Mouse (Mus musculus) WW6 (cell line): Measurements from ENCODE around the gene Gm11037.

Experiments used
- DNase-seq: peaks from one replicate; pipeline ENCODE4 v3.0.0-alpha.2; 2013; ENCODE audit warnings: low read depth, low spot score

Gm11037 gene

DNA sequence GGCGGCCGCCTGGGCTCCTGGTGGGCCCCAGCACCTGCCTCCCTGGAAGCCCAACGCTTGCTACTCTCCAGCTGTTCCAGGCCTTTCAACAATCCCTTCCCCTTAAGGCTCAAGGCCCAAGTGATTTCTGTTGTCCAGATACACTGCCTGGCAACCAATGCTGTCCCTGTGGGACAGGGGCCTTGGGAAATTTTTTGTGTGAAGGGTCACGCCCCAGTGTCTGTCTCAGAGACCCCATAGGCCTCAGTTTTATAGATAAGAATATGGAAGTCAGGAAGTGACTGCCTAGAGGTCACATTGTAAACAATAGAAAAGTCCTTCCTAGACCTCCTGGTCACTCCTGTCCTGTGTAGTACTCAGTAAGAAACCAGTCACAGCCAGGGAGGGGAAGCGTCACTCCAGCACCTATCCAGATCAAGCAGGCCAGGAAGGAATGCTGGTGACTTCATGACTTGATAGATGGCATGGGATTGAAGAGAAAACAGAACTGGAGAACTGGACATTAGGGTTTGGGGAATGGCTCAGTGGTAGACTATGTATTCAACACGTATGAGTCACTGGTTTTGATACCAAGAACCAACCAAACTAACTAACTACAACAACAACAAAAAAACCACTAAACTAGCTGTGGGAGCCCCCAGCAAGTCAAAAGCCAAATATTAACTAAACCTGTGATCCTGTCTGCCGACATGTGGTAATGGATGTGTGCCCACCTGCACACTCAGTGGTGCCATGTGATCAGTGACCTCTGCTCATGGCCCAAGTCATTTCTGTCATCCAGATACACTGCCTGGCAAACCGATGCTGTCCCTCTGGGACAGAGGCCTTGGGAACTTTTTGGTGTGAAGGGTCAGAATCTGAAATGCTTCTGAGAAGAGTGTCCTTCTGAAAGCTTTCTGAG, 15.3 kb downstream of the Gm11037 start:
- no peak for DNase-seq

DNA sequence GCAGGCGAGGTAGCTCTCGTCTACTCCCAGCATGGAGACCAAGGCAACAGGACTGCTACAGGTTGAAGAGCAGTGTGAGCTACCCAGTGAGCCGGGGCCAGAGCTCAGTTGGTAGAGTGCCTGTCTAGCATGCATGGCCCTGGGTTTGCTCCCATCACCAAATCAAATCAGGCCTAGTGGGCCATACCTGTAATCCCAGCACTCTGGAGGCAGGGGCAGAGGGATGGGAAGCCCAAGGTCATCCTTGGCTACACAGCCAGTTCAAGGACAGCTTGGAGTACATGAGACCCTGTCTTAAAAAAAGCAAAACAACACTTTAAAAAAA, 15.9 kb downstream of the Gm11037 start:
- DNase-seq = no peak

DNA sequence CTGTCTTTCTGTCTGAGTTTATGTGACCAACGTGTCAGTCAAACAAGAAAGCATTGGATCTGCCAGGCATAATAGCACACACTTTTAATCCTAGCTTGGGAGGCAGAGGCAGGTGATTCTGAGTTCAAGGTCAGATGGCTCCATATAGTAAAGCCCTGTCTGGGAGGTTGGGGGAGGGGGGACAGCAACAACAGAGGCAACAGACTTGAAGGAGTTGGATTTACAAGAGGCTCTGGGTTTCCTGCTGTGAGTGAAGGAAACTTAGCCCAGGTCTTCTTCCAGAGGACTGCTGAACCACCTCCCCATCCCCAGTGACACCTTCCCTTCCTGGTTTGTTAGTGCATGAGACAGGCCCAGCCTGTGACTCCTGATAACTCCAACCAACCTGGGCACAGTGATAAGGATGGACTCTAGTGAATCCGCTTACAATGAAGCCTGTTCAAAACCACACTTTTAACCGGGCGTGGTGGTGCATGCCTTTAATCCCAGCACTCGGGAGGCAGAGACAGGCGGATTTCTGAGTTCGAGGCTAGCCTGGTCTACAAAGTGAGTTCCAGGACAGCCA, 19.0 kb downstream of the Gm11037 start:
- DNase-seq = no peak

DNA sequence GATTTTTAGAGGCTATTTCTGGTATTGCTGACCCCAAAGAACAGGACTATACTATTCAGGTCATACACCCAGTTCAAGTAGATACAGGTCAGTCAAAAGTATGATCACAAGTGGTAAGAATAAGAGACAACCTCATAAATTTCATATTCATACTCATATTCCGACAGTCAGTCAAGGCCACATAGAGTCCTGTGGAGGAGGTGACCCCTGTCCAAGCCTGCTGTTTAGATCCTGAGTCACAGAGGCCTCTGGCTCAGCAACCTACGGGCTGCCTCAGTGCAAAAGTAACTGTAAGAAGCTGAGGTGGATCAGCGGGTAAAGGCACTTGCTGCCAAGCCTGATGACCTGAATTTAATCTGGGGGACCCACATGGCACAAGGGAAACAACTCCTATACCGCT, 20.7 kb downstream of the Gm11037 start:
- DNase-seq = no peak

DNA sequence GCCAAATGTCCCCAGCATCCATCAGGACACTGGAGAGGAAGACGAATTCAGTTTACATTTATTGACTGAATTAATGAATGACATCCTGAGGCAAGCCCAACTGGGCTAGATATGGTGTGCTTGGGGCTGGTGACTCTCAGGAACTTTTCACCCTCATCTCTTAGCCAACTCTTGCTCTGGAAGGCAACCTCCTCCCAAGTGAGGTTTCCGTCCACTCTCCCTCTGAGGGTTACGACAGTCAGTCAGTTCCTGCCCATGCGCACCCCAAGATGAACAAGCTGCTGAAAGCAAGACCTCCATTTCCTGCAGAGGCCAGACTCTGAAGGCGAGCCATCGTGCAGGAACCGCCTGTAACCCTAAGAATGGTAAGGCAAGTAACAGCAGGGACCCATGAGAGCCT, 23.7 kb downstream of the Gm11037 start:
- no peak for DNase-seq

DNA sequence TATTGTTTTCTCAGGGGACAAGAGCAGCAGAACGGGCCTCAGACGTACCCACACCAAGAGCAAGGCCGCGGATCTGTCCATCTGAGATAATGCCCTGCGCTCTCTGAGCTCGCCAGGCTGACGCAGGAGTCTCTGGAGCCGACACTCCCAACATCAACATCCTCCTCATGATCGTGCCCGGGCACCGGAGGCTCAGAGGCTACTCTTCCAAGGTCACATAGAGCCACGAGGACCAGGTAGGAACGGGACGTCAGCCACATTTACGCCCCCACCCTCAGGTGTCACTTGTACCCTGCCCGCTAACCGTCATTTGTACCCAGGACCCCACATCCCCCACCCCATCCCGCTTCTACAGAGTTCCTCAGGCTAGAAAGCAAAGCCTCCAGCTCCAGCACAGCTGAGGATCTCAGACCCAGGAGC, 26.2 kb downstream of the Gm11037 start:
- DNase-seq = no peak

DNA sequence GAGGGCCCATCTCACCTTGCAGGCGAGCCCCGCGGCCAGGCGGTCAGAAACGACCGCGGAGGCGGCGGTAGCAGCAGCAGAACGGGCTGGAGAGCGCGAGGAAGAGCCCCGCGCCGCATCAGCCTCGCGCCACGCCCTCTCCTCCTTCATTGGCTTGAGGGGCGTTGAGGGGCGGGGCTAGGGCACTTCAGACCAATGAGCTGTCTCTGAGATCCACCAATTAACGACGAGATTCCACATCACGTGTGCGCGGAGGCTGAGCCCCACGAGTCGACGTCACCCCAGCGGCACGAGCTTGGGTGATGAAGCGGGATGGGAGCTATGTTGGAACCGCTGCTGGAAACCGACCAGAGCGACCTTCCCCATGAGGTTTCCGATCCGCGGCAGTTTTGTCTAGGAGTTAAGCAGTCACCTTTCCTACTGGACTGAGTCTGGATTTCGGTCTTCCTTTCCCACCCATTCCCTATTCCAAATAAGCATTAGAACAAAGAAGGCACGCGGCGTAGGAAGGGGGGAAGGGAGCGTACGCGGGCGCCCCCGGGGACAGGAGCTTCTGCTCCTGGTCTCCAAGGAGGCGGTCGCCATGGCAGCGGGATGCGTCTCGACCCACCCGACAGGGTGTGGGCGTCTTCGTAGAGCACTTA, 26.8 kb downstream of the Gm11037 start, which contains the start of gene 1700037H04Rik:
TSS of gene 1700037H04Rik (minus strand) at position 144 of the 644 bp plus-strand sequence.
- peak; percentile 97 for DNase-seq

DNA sequence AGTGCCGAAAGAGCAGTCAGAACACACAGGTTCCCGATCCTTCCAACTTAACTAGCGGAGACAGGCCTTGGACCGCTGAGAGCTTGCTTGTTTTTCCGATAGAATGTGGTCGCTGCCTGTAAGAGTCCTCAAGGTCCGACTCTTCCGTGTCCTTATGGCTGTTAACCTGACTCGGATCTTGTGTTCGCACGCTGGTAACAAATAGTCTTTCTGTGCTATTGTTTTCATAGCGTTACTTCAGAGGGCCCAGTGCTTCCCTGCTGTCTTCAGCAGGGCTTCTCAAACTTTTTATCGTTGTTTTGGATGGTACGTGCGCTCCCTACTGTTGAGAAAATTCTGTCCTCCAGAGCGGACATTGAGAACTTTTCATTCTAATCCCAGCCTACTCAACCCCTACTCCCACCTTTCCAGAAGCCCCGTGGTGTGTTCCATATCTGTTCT, 27.4 kb downstream of the Gm11037 start:
- no peak for DNase-seq

DNA sequence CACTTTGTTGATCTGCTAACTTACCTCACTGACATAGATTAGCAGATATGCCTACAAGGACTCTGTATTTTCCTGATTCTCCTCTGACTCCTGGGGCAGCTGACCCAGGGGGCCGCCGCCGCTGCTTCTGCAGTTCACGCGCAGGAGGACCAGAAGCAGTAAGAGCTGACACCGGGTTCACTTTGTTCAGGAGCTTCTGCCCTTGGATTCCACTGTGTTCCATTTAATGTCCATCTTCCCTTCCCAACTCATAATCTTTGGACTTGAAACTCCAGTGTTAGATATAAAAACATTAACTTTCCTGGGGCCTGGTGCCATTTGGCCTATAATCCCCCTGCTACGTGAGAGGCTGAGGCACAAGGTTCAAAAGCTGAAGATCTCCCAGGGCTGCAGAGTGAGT, 30.6 kb downstream of the Gm11037 start:
- no peak for DNase-seq

GRCm38 (mm10) chr2:131166172-131166571, 32.9 kb downstream of the Gm11037 start:
- no peak for DNase-seq

DNA sequence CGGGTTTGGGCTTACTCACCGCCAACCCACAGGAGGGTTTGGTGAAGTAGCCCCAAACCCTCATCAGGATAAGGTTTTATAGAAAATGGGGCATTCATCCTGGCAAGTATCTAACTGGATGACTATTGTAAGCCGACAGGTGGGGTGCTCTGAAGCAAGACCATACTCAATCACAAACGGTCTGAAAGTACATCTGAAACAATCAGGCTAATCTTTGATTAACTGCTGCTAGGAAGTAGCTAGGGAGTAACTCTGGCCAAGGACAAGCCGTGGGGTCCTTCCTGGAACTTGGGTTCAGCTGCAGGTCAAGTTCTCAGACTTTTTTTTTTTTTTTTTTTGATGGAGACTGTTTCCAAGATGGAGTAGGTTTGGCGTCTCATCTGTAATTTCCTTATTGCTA, 34.7 kb downstream of the Gm11037 start:
- DNase-seq = no peak

GRCm38 (mm10) chr2:131168914-131169313, 35.6 kb downstream of the Gm11037 start:
- no peak for DNase-seq

GRCm38 (mm10) chr2:131170936-131171335, 37.6 kb downstream of the Gm11037 start:
- DNase-seq = no peak

DNA sequence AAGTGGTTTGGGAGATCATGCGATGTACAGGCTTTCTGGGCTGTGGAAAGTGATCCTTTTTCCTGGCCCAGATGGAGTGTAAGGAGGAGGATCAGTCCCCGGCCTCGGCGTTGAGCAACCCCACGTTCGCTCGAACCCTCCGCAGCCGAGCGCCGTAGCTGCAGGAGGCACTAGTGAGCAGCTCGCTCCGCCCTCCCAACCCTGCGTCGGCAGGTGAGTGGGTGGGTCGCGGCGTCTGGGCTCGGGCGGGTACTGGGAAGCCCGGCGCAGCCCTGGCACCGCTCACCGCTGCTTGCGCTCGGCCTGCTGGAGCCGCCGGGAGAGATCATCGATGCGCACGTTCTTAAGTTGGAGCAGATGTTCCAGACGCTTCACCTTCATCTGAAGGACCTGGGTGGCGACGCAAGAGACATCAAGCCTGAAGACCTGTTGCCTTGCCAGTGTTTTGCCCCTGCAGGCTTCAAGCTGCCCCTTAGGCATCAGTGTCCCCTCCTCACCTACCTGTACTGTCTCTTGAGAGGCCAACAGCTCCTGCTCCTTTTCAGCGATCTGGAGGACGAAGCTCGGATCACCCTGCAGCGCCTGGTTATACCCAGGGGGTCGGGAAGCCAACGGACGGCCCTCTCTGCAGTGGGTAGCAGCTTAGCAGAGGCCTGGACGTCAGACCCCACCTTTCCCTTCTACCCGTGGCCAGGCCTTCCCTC, 38.3 kb downstream of the Gm11037 start:
- no peak for DNase-seq

- DNase-seq = no peak
These were observed 39.0 kb downstream of the Gm11037 start for GRCm38 (mm10) chr2:131172322-131172721.

- no peak for DNase-seq
These were observed 41.4 kb downstream of the Gm11037 start for GRCm38 (mm10) chr2:131174700-131175099.

- DNase-seq = no peak
These were observed 42.1 kb downstream of the Gm11037 start for GRCm38 (mm10) chr2:131175286-131175944.

- DNase-seq = no peak
These were observed 42.6 kb downstream of the Gm11037 start for GRCm38 (mm10) chr2:131175945-131176309.

- no peak for DNase-seq
These were observed 43.2 kb downstream of the Gm11037 start for GRCm38 (mm10) chr2:131176491-131176890.

DNA sequence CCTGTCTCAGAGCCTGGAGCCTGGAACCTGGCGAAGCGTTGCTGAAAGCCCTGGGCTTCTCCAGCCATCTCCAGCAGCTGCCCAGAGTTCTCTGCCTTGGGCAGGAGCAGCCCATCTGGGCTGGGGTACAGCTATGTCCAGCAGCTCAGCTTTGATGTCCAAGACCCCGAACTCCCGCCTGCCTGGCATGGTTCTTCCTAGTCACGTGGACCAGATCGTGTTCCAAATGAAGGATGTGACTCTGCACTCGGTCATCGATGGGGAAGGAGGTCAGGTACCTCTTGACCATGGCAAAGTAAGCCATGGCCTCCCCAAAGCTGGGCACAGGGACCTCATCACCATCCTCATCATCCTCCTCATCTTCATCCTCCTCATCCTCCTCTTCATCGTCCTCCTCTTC, 44.6 kb downstream of the Gm11037 start:
- no peak for DNase-seq

DNA sequence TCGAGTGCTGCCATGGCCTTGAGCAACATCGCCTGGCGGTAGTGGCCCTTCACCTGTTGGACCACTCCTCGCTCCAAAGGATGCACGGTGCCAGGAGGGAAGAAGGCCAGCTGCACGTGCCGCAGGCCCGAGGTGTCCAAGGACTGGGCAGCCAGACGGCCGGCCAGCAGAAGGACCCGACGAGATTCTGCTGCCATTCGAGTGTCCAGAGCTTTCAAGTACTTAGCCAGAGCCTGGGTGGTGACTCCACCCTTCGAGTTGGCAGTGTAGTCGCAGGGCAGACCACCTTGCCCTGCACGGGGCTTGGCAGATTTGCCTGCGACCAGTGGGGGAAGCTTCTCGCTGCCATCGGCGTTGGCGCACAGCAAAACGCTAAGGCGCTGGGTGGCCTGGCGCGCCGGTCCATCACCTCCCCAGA, 45.5 kb downstream of the Gm11037 start:
- DNase-seq = no peak
